Mouse (Mus musculus) bone marrow macrophage, adult 2 months (primary cell): Measurements from ENCODE around the gene Spp1. TPM values are rescaled to one million over a fixed set of nuclear protein-coding genes. Genes with fewer than 3 reads are reported as not detected.

Source experiments
- H3K27ac ChIP-seq: 2 replicates; pipeline ENCODE4 v1.5.1; 2012; ENCODE audit warnings: low read depth, low read length; ENCODE audit not compliant: insufficient read depth
- H3K4me1 ChIP-seq: 2 replicates; pipeline ENCODE4 v1.6.1; 2012; ENCODE audit warnings: low read length; ENCODE audit not compliant: control insufficient read depth, insufficient read depth
- H3K4me3 ChIP-seq: 2 replicates; pipeline ENCODE4 v1.5.1; 2012; ENCODE audit warnings: mild to moderate bottlenecking, low read length, moderate library complexity; ENCODE audit not compliant: insufficient read depth
- CTCF ChIP-seq: IDR thresholded peaks from 2 replicates; pipeline ENCODE4 v1.5.1; 2012; ENCODE audit warnings: low read depth, mild to moderate bottlenecking, low read length, moderate library complexity
- POLR2A ChIP-seq: IDR thresholded peaks from 2 replicates; pipeline ENCODE4 v1.6.1; 2012; ENCODE audit warnings: mild to moderate bottlenecking, low read depth, low read length, borderline replicate concordance
- polyA plus RNA-seq: library from polyadenylated mRNA; stranded (reverse); fragments of >200 nt; gene quantifications from 2 replicates; pipeline ENCODE4 v1.2.4, GENCODE M21; 2012; ENCODE audit not compliant: missing spikeins, insufficient read depth, insufficient read length

Gene Spp1
- 514 and 522 TPM in 2 replicates for polyA plus RNA-seq

GRCm38 (mm10) chr5:104434835-104435301, at the start of gene Spp1:
Spp1 (plus strand) TSS chr5:104435118.
- TF ChIP-seq CTCF, result no peak
- peak; percentile 94 for TF ChIP-seq POLR2A
- Histone ChIP-seq H3K4me3 (peak within 1 kb of the TSS; percentile 73), H3K27ac (peak within 1 kb of the TSS; percentile 76), H3K4me1 (peaks cover 33% of the 10 kb centered on the region)

- H3K4me1 ChIP-seq, result peaks cover 16% of the 10 kb centered on the region
- H3K27ac ChIP-seq, result no peak overlapping the region
- no peak overlapping the region for H3K4me3 ChIP-seq
- TF ChIP-seq CTCF (no peak), POLR2A (no peak)
Observed at GRCm38 (mm10) chr5:104385521-104385920, 49.4 kb upstream of the Spp1 start.

GRCm38 (mm10) chr5:104386908-104387307, 48.0 kb upstream of the Spp1 start:
- Histone ChIP-seq H3K27ac (no peak overlapping the region), H3K4me3 (no peak overlapping the region), H3K4me1 (peaks cover 6% of the 10 kb centered on the region)
- no peak for TF ChIP-seq POLR2A
- no peak for TF ChIP-seq CTCF

GRCm38 (mm10) chr5:104390962-104391361, 44.0 kb upstream of the Spp1 start:
- peaks cover 15% of the 10 kb centered on the region for H3K4me1 ChIP-seq
- no peak overlapping the region for H3K4me3 ChIP-seq
- H3K27ac ChIP-seq, result no peak overlapping the region
- no peak for TF ChIP-seq POLR2A
- no peak for TF ChIP-seq CTCF

- Histone ChIP-seq H3K4me3 (no peak overlapping the region), H3K4me1 (peaks cover 25% of the 10 kb centered on the region), H3K27ac (no peak overlapping the region)
- TF ChIP-seq CTCF (no peak), POLR2A (no peak)
Observed at GRCm38 (mm10) chr5:104392784-104393183, 42.1 kb upstream of the Spp1 start.

- Histone ChIP-seq H3K4me1 (peaks cover 25% of the 10 kb centered on the region), H3K27ac (no peak overlapping the region), H3K4me3 (no peak overlapping the region)
- TF ChIP-seq POLR2A (no peak), CTCF (0 out of 2 replicates have a peak, but pooled peaks have one; percentile 33)
Observed at GRCm38 (mm10) chr5:104396286-104396685, 38.6 kb upstream of the Spp1 start.

GRCm38 (mm10) chr5:104398001-104398400, 36.9 kb upstream of the Spp1 start:
- Histone ChIP-seq H3K4me1 (peaks cover 22% of the 10 kb centered on the region), H3K4me3 (no peak overlapping the region), H3K27ac (no peak overlapping the region)
- TF ChIP-seq CTCF, result no peak

- no peak overlapping the region for H3K4me3 ChIP-seq
- H3K4me1 ChIP-seq, result peaks cover 15% of the 10 kb centered on the region
- TF ChIP-seq CTCF (no peak), POLR2A (no peak)
- no peak overlapping the region for H3K27ac ChIP-seq
Observed at GRCm38 (mm10) chr5:104399291-104399950, 35.5 kb upstream of the Spp1 start.

- TF ChIP-seq CTCF (no peak), POLR2A (no peak)
- Histone ChIP-seq H3K27ac (no peak overlapping the region), H3K4me1 (peaks cover 15% of the 10 kb centered on the region), H3K4me3 (no peak overlapping the region)
Observed at GRCm38 (mm10) chr5:104399970-104400369, 34.9 kb upstream of the Spp1 start.

GRCm38 (mm10) chr5:104402651-104403050, 32.3 kb upstream of the Spp1 start:
- TF ChIP-seq POLR2A (no peak), CTCF (no peak)
- H3K4me3 ChIP-seq, result no peak overlapping the region
- peaks cover 10% of the 10 kb centered on the region for H3K4me1 ChIP-seq
- H3K27ac ChIP-seq, result no peak overlapping the region
